Mouse (Mus musculus): ENCODE data around the gene Slc39a3.

- TF ChIP-seq CTCF (IDR thresholded peaks at IDR 0.05; ENCODE audit: control insufficient read depth, insufficient read depth, insufficient read length) = no peak
- TF ChIP-seq MYOD1 (IDR thresholded peaks at IDR 0.05; ENCODE audit: control insufficient read depth, insufficient read length, low read depth) = no peak
- TF ChIP-seq USF1 (IDR thresholded peaks at IDR 0.05; ENCODE audit: low read depth) = no peak
- TF ChIP-seq MYOG (IDR thresholded peaks at IDR 0.05; ENCODE audit: control insufficient read depth, extremely low read depth, insufficient read length) = no peak
Measured at GRCm38 (mm10) chr10:80984223-80984622, 53.0 kb downstream of the Slc39a3 start.
